Mouse (Mus musculus) v-Abl transformed pro-B cells (cell line): ENCODE data around the gene Parvb.

ENCODE experiments used
- in situ Hi-C, 2 experiments: fragments of 400-800 bp; cut with MboI; formaldehyde crosslinking; loops; one replicate each; pipeline ENCODE4 v1.15.1; 2025; ENCODE audit not compliant: unreplicated experiment in 2 of 2

Parvb gene

DNA sequence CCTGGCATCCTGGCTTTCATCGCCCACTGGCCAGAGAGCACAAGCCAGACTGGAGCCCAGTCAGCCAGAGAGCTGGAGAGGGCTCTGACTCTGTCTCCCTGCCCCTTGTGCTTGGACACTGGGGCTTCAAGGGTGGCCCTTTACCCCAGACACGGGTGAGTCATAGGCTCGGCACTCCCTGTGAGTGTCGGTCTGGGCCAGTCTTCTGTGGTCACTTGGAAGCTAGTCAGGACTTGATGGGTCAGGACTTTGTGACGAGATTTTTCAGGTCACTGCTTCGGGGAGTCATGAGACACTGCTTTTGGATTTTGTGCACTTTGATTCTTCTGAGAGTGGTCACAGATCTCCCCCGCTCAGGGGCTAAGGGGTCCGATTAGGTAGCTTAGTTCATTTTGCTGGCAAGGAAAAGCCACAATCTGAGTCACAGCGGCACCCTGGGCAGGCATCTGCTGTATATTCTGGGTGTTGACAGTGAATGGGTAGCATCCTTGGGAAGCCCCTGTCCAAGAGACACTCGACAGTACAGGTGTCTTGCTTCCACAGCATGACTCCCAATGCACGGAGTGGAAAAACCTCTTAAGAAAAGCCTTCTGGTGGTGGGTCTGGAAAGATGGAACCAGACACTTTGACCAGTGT lies 49.0 kb downstream of the Parvb start:
- in situ Hi-C loops: loop anchor here (5.0 to 10.0 kb wide), 5 partner anchors 69 to 331 kb away; no protein-coding TSS in a partner anchor

DNA sequence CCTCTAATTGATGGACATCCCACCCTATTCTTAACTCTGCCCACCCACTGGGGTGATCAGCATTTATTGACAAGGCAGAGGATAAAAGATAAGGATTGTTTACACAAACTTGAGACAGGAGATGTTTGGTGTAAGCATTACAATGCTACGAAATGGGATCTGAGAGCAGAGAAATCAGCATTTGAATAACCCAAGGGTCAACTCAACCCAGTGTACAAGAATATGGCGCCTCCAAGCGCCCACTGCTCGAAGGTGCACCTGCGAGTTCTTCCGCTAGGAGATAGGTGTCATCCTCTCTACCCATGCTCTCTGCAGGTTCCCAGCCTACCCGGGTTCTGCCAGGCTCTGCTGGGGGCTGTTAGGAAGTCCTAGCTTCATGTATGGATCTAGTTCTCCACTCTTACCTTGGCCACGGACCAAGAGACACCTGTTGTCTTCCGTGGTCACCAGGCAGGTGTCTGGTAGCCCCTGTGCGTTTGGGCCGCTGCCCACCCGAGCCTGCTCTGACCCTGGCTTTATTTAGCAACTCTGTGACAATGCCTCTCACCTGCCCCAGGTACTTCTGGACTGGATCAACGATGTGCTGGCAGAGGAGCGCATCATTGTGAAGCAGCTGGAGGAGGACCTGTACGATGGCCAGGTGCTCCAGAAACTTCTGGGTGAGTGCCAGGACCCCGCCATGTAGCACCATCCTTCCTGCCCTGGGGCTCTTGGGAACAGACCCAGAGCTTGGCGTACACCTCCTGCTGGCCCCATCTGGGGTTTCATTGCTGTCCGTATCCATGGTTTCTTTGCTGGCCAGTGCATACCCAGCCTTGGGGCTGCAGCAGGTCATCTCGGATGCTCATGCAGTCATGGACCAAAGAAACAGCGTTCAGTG lies 50.6 kb downstream of the Parvb start:
- in situ Hi-C loops: loop anchor here (5.0 to 10.0 kb wide), 5 partner anchors 70 to 330 kb away; no protein-coding TSS in a partner anchor

DNA sequence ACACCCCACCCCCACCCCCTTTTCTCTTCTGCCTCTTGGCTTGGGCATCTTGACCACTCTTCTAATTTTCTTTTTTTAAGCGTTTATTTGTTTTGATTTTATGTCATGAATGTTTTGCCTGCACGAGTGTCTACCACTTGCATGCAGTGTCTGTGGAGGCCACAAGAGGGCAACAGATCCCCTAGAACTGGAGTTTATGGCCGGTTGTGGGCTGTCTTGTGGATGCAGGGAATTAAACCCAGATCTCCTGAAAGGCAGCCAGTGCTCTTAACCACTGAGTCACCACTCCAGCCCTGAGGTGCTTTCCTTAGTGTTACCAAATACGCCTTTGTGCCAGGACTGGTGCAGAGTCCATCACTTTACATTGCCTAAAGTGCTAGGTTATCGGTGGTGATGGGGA lies 52.2 kb downstream of the Parvb start:
- in situ Hi-C loops: loop anchor here (5.0 to 10.0 kb wide), 5 partner anchors 72 to 328 kb away; no protein-coding TSS in a partner anchor

DNA sequence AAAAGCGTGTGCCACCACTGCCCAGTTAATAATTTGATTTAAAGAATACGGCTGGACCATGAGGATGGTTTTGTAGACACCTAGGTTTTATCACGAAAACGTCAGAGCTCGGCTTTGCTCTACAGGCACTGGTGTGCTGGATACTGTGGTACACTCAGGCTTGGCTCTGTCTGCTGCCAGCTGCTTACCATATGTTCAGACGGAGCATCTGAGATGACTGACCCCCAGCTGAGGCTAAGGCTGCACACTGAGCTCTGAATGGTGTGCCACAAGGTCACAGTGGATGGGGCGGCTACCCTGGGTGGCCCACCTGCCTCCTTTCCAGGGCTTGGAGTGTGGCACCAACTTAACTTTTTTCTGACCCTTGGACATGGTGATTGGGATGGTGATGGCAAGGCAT lies 53.6 kb downstream of the Parvb start:
- in situ Hi-C loops: loop anchor here in 1 of 2 experiments (10.0 kb wide), 1 partner anchor 169 kb away; no protein-coding TSS in a partner anchor

DNA sequence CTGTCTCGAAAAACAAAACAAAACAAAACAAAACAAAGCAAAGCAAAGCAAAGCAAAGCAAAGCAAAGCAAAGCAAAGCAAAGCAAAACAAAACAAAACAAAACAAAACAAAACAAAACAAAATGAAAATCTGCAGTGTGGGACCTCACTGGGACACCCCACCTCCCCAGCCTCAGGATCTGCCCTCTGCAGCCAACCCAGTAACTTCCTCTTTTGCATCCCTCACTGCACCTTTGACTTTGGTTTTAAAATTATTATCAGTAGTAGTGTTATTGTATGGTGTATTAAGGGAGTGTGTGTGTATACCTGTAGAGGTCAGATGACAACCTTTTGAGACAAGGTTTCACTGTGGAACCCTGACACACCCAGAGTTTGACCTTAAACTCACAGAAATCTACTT lies 57.1 kb downstream of the Parvb start:
- in situ Hi-C loops: loop anchor here in 1 of 2 experiments (10.0 kb wide), 1 partner anchor 166 kb away; no protein-coding TSS in a partner anchor

DNA sequence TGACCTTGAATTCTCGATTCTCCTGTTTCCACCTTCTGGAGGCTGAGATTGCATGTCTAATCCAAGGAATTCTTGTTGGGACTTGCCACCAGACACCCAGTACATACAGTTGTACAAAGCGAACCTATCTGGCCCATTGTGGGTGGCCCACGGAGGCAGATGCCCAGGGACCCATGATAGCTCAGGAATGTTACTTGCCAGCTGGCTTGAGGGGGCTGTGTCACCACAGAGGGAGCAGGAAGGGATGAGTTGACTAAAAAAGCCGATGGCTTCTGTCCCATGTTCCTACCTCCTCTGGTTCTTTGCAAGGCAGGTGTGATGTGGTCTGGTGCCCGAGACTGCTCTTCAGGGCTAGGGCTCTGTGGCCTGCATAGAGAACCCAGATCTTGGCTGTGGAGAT lies 59.3 kb downstream of the Parvb start:
- in situ Hi-C loops: loop anchor here in 1 of 2 experiments (5.0 kb wide), 1 partner anchor 56 kb away; no protein-coding TSS in a partner anchor

DNA sequence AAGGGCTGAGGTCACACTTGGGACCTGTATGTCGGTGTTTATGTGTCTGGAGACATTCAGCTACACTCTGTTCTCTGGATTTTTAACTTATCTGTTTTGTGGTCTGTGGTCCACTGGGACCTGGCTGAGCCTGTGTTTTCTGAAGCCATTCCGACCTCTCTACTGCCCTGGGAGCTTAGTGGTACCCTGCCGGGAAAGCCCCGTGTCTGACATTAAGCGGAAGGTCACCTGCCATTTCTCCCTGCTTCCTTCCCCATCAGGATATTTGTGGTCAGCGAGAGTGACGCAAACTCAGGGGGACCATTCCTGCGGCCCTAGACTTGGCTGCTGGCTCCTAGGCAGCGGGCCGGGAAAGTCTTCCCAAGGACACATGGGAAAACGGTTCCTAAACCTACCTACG lies 61.7 kb downstream of the Parvb start:
- in situ Hi-C loops: loop anchor here in 1 of 2 experiments (5.0 kb wide), 1 partner anchor 54 kb away; no protein-coding TSS in a partner anchor

DNA sequence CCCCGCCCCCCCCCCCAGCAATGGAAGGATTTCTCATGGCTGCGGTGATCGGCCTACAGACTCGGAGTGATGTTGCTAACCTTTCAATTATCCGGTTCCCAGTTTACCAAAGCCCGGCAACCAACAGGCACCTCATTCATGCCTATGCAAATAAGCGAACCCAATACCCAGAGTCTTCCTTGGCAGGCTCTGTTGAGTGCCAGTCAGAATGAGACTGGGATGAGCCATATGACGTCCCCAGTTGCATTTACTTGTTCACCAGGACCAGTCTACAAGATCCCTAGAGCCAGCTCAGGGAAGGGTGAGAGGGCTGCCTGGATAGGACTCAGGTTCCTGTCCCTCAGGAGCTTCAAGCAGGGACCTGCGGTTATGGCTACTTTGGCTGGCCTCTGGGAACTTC lies 62.5 kb downstream of the Parvb start:
- in situ Hi-C loops: loop anchor here in 1 of 2 experiments (5.0 kb wide), 1 partner anchor 53 kb away; no protein-coding TSS in a partner anchor

DNA sequence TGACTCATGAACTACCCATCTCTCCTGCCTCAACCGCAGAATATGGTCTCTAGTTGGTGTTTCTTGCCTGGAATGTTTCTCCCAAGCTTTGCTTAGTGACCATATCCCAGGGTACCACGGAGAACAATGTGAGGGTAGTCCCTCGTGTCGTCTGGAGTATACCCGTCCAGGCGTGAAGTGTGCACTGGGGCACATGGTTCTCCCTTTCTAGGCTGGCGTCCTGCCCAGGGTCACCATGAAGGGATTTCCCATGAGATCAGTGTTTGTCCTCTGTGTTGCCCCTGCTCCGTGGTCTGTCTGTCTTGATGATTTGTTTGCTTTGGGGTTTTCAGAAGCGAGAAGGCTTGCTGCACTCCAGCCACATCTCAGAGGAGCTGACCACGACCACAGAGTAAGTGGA lies 63.4 kb downstream of the Parvb start:
- in situ Hi-C loops: no loop called here

DNA sequence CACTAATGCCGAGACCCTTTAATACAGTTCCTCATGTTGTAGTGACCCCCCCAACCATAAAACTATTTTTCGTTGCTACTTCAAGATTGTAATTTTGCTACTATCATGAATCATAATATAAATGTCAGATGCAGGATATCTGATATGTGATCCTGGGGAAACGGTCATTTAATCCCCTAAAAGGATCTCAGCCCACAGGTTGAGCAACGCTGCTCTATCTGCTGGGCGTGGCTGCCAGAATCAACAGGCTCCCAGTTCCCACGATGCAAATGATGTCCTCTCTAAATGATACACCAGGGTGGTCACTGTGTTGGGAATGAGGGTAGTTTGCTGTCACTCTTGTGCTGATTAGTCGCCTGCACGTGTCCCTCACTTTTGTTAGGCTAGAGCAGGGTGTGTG lies 65.6 kb downstream of the Parvb start:
- in situ Hi-C loops: no loop called here

DNA sequence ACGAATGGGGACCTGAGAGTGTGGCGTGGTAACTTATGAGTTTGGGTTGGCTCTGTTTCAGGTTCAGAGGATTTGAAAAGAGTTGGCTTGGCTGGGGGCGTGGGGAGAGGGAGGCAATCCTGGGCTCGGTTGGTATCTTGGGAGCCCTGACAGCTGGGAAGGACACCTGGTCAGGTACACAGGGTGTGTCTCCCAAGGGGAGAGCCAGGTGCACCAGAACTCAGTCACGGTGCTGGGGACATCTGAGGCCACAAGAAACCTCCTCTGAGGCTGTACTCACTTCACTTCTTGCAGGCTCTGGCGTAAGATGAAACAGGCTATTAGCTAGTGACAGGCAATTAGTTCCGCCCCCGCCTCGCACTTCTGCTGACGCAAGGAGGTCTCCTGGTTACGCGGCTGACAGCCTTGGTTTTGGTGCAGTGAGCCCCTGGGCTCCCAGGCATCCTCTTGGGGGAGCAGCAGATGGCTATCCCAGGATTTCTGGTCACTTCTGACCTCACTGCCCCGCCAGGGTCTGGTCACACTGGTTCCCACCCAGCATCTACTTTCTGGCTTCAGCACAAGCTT lies 67.0 kb downstream of the Parvb start:
- in situ Hi-C loops: no loop called here

DNA sequence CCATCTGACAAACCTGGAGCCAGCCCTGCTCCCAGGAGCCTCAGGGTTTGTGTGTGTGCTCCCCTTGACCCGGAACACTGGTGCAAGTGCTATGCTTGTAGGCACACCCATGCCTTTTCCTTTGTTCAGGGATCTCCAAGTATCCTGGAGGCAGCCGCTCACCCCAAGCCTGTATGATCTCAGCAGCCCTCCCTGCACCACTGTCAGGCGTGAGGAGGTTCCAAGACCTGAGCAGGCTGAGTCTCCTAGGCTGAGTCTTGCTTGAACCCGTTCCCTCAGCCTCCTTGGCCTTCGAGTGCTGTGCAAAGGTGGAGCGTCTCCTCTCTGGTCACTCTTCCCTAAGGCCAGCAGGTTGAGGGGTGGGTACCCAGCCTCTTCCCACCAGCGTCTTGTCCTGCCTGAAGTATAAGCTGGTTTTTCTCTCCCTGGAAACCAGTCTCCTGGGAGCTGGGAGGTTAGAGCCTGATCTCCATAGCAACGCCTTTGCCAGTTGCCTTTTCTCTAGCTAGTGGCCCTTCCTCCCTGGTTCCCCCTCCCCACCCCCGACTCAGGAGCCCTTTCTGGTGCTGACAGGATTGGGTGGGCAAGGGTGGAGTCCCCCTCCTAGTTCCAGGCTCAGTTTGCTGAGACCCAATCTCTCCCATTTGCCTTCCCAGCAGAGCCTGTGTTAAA lies 68.0 kb downstream of the Parvb start:
- in situ Hi-C loops: no loop called here

DNA sequence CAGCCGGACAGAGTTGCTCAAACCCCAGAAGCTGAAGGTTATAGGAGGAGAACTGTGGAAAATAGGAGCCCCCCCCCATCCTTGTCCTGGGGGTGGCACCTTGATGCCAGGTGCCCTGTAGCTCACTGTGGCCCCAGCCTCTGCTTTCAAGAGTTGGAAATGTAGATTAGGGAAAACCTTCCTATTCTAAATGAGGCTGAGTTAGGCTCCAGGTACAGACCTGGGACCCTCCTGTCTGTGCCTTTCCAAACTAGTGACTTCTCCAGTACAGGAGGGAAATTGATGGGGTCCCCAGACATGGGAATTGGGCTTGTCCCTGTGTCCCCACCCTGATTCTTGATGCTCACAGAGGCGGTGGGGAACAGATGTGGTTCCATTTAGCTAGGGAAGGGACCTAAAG lies 68.7 kb downstream of the Parvb start:
- in situ Hi-C loops: no loop called here

DNA sequence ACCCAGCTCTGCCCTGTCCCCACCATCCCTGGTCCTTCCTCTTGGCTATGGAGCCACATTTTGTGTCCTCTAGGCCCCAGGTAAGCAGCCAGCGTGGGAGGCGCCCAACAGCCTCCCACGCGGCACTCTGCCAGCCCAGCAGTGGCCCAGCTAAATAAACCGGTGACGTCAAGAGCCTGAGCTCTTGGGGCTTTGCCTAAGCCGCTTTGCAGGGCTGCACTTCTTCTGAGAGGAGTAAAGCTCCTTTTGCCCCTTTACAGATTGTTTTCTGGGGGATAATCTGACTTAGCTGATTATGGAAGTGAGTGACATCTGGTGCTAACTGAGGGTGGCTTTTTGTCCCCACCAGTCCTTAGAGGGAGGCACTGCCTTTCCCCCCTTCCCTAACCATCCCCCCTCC lies 69.2 kb downstream of the Parvb start:
- in situ Hi-C loops: no loop called here

DNA sequence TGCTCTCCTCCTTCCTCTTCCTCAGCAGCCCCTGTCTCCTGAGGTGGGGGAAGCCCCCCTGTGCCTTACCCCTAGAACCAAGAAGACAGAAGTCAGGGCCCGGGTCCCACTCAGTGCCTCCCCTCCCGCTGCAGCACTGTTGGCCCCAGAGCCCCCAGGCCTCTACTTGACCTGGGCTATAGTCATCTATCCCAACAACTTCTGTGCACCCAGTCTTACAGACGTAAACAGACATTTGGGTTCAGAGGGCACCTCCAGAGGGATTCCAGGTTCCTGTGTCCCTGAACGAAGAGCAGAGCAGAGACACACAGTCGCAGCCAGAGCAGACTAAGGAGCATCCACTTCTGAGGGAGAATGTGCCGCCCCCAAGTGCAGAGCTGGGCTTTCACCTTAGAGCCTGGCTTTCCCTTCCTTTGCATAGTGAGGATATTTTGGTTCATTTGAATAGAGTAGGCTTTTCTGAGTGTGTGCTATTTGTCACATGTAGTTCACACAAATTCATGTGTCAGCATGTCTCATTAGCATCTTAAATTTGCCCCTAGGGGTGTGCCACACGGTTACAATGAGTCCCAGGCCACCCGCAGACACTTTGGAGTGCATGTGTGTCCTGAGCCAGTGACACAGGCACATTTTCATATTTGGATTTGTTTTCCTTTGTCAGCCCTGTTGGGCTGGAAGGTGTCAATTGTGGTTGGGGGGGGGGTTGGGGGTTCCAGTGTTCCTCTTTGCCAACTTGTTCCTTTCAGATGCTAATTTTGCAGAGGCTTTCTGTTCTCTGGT lies 70.0 kb downstream of the Parvb start:
- in situ Hi-C loops: no loop called here

DNA sequence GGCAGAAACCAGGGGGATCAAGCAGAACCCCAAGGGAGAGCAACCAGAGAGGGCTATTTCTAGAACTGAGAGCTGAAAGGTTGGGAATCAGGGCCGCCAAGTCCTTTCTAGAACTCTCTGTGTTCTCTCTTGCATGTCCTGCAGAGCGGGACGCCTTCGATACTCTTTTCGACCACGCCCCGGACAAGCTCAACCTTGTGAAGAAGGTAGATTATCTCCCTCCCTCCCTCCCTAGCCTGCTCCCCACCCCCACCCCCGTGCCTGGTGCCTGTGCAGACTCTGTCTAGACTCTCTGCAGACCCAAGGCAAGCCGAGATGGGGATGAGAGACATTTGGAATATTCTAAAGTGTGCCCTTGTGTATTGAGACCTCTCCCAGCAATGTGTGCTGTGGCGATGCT lies 71.4 kb downstream of the Parvb start:
- in situ Hi-C loops: no loop called here

DNA sequence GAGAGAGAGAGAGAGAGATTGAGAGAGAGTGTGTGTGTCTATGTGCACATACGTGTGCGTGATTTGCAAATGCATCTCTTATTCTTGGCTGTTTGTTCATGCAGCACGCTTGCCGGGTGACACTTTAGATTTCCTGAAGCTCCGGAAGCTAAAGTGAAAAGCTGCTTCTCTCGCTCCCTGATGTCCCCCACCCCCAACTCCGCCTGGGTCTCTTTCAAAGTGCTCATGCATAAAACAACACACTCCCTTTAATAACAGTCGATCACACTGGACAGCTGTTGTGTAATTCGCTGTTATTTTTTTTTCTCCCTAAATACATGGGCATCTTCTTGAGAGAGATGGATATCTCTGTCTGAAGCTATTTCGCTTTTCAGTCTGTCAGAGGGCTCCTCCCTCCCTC lies 73.5 kb downstream of the Parvb start:
- in situ Hi-C loops: no loop called here

DNA sequence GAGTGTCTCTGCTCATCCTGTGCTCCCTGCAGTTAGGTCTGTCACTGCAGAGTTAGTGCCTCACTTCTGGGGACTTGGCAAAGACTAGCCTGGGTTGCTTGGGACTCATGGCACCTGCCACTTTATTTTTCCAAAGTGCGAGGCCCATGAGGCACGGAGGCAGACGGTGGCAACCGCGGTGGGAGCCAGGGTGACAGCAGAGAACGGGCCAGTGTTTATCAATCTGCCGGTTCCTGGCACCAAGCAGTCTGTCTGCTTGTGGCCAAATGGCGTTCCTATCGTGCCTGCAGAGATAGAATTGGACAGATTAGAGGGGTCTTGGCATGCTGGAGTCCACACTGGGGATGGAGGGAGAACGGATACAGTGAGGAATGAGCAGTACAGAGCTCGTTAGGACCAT lies 78.4 kb downstream of the Parvb start:
- in situ Hi-C loops: no loop called here

DNA sequence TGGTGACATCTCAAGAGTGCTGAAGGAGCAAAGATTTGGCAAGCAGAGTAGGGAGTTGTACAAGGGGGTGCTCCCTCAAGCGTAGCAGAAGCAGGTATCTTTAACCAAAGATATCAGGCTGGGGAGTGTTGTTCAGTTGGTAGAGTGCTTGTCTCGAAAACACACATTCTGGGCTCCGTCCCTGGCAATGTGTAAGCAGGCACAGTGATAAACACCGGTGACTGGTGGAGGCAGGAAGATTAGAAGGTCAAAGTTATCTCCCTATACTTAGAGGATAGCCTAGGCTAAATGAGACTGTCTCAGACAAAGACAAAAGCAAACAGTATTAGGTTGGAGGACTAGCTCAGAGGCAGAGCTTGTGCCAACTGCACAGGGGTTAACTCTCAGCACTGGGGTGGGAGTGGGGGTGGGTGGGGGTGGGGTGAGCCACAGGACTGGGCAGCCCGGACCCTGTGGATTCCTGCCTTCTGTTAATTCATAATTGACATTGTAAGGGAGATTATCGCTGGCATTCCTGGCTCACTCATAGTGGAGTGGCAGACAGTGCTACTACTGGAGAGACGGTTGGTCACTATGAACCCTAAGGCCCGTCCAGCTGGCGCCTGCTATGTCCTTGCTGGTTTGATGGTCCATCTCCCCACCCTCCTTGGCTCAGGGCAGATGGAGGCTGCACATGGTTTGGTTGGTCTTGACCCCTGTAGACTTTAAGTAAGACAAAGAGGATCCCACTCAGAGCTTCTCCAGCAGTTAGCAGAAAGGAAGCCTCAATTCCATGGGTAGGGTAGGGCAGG lies 79.6 kb downstream of the Parvb start:
- in situ Hi-C loops: no loop called here
